Mouse (Mus musculus) ES-Bruce4 (cell line): ENCODE measurements around the gene Arhgef26.

Source experiments
- CTCF ChIP-seq: IDR thresholded peaks from one replicate; pipeline ENCODE4 v1.8.1; 2011; ENCODE audit warnings: low read depth, low read length
- EP300 ChIP-seq: IDR thresholded peaks from 2 replicates; pipeline ENCODE4 v1.6.1; 2011; ENCODE audit warnings: low read depth, low read length; ENCODE audit not compliant: insufficient read depth
- POLR2A ChIP-seq: IDR thresholded peaks from one replicate; pipeline ENCODE4 v1.8.1; 2011; ENCODE audit warnings: low read length; ENCODE audit not compliant: insufficient read depth

- TF ChIP-seq CTCF (peak; percentile 71), POLR2A (no peak), EP300 (no peak)
Measured at GRCm38 (mm10) chr3:62458284-62459013, 120.3 kb downstream of the Arhgef26 start.
